Mouse (Mus musculus): ENCODE measurements at regions not wholly inside any gene's neighbourhood (a gene's known extent, or its start where the extent isn't known, plus 50 kb on each side); places are given as distances from the start of the nearest gene placed in this dataset.

DNA sequence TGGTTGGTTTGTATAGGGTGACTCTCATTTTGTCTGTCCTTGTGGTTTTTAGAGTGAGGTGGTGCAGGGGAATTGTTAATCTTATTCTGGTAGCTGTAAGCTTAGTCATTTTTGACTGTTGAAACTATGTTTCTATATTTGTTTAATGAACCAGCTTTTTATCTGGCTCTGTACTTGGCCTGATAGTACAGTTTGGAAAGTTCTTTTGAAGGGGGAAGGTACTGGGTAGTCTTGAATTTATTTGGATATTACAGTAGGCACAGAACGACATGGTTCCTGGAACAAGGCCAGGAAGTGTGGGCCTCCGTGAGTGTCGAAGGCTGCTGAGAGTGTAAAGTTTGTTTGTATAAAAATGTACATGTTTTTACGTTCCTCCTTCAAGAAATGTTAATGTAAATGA lies 142.0 kb downstream of the Wdr20rt start:
- no peak for TF ChIP-seq POLR2A (IDR thresholded peaks at IDR 0.05; ENCODE audit: low read depth, low read length)
- no peak for TF ChIP-seq CTCF (conservative IDR thresholded peaks at IDR 0.05; ENCODE audit: insufficient read depth, insufficient read length, low read depth, low read length)
